Mouse (Mus musculus) cerebellum, adult 2 months (tissue): ENCODE measurements around the gene Zan. TPM values are rescaled to one million over a fixed set of nuclear protein-coding genes. Genes with fewer than 3 reads are reported as not detected.

Experiments
- DNase-seq, 2 experiments: peaks; one replicate each; pipeline ENCODE4 v3.0.0; 2021
- H3K27ac ChIP-seq: fragments of 200-500 bp; 2 replicates; pipeline ENCODE4 v1.5.1; 2012; ENCODE audit warnings: low read length, control low read depth, inconsistent platforms; ENCODE audit not compliant: insufficient read depth
- H3K27me3 ChIP-seq: fragments of 200-500 bp; 2 replicates; pipeline ENCODE4 v1.6.1; 2012; ENCODE audit warnings: inconsistent platforms, mild to moderate bottlenecking, low read length, moderate library complexity; ENCODE audit not compliant: control insufficient read depth, insufficient read depth
- H3K4me1 ChIP-seq: fragments of 200-500 bp; 2 replicates; pipeline ENCODE4 v1.6.1; 2011; ENCODE audit warnings: low read length; ENCODE audit not compliant: control insufficient read depth, insufficient read depth
- H3K4me3 ChIP-seq: fragments of 200-500 bp; replicated peaks from 2 replicates; pipeline ENCODE3; 2011; ENCODE audit warnings: mild to moderate bottlenecking, low read depth, low read length, control low read depth; ENCODE audit not compliant: insufficient read depth
- CTCF ChIP-seq: fragments of 200-500 bp; IDR thresholded peaks from 2 replicates; pipeline ENCODE4 v1.5.1; 2011; ENCODE audit warnings: low read depth, mild to moderate bottlenecking, control low read depth, low read length, moderate library complexity, borderline replicate concordance; ENCODE audit not compliant: insufficient read depth
- POLR2A ChIP-seq: fragments of 200-500 bp; IDR thresholded peaks from 2 replicates; pipeline ENCODE4 v1.6.1; 2011; ENCODE audit warnings: low read length, control low read depth, borderline replicate concordance; ENCODE audit not compliant: insufficient read depth
- WGBS: fragments of 180-500 bp; shearing (Covaris S2); methylation state at CpG from one replicate; pipeline ENCODE4 v1.1.7; 2018; 5-methylcytosine and 5-hydroxymethylcytosine counted together
- polyA plus RNA-seq: library from polyadenylated mRNA; depleted of rRNA; stranded (reverse); fragments of >200 nt; gene quantifications from 2 replicates; pipeline ENCODE4 v1.2.3, GENCODE M21; 2012

Gene Zan
- polyA plus RNA-seq, 1 experiment = 0.31 TPM

DNA sequence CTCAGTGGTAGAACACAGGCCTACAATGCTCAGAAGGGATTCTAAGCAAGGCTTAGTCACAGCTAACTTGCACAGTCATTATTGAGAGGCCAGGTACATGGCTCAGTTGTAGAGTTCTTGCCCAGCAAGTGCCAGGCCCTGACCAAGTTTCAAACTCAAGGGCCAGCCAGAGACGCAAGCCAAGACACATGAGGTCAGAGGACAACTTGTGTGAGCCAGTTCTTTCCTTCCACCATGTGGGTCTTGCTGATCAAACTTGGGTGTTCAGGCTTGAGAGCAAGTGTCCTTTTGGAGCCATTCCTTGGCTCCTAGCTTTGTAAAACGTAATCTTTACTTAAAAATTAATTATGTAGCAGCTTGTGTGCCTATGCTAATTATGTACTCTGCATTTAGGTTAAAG lies 72.8 kb downstream of the Zan start:
- Histone ChIP-seq H3K4me3 (no peak overlapping the region), H3K4me1 (no peaks in the 10 kb centered on the region), H3K27me3 (no peaks in the 10 kb centered on the region), H3K27ac (no peak overlapping the region)
- DNase-seq = no peak
- no peak for TF ChIP-seq POLR2A
- TF ChIP-seq CTCF = no peak
- WGBS = 81% methylated on average over 2 of the region's 2 CpGs

DNA sequence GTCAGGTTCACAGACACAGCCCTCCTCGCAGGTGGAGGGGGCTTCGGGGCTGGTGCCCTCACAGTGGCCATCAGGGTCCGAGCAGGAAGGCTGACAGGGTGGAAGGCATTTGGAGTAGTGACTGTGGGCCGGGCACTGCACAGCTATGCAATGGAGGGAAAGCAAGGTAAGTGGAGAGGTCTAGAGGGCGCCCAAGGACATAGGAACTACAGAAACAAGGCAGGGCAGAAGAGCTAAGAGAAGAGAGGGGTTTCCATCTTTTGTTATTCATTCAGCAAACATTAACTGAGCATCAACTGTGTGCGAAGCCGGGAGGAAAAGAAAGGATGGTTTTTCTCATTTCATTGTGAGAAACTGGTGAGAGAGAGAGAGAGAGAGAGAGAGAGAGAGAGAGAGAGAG lies 82.4 kb downstream of the Zan start:
- Histone ChIP-seq H3K4me3 (no peak overlapping the region), H3K4me1 (0 out of 2 replicates have a peak, but pooled peaks cover 6% of the 10 kb centered on the region), H3K27me3 (no peaks in the 10 kb centered on the region), H3K27ac (no peak overlapping the region)
- no peak for DNase-seq
- WGBS = 52% methylated on average over 7 of the region's 7 CpGs
- TF ChIP-seq POLR2A (no peak), CTCF (no peak)

GRCm38 (mm10) chr5:137391641-137392040 lies 85.2 kb downstream of the Zan start:
- Histone ChIP-seq H3K4me3 (no peak overlapping the region), H3K27ac (no peak overlapping the region), H3K4me1 (0 out of 2 replicates have a peak, but pooled peaks cover 6% of the 10 kb centered on the region), H3K27me3 (no peaks in the 10 kb centered on the region)
- 15% methylated on average over 8 of the region's 8 CpGs for WGBS
- TF ChIP-seq POLR2A (no peak), CTCF (no peak)
- DNase-seq = no peak

- Histone ChIP-seq H3K4me1 (peaks cover 6% of the 10 kb centered on the region; the same call in 1 of the 2 replicates), H3K27ac (no peak overlapping the region), H3K4me3 (no peak overlapping the region), H3K27me3 (no peaks in the 10 kb centered on the region)
- no peak for DNase-seq
- 85% methylated on average over 7 of the region's 7 CpGs for WGBS
- TF ChIP-seq POLR2A = no peak
- TF ChIP-seq CTCF = no peak
Observed at GRCm38 (mm10) chr5:137386712-137387111, 90.2 kb downstream of the Zan start.

GRCm38 (mm10) chr5:137383441-137383840 lies 93.4 kb downstream of the Zan start:
- TF ChIP-seq CTCF (no peak), POLR2A (no peak)
- H3K27ac ChIP-seq = no peak overlapping the region
- WGBS = 28% methylated on average over 7 of the region's 7 CpGs
- H3K27me3 ChIP-seq = no peaks in the 10 kb centered on the region
- no peak for DNase-seq
- H3K4me1 ChIP-seq = no peaks in the 10 kb centered on the region; the same call in 1 of the 2 replicates
- no peak overlapping the region for H3K4me3 ChIP-seq

- TF ChIP-seq POLR2A (no peak), CTCF (peak; percentile 69)
Observed at GRCm38 (mm10) chr5:137381152-137381551, 95.7 kb downstream of the Zan start.

GRCm38 (mm10) chr5:137377603-137378002 lies 99.3 kb downstream of the Zan start:
- 29% methylated on average over 11 of the region's 15 CpGs for WGBS
- no peak for TF ChIP-seq CTCF
- TF ChIP-seq POLR2A = no peak
- H3K27me3 ChIP-seq = no peaks in the 10 kb centered on the region
- H3K4me1 ChIP-seq = no peaks in the 10 kb centered on the region
- no peak overlapping the region for H3K4me3 ChIP-seq
- no peak for DNase-seq
- H3K27ac ChIP-seq = no peak overlapping the region

More at GRCm38 (mm10) chr5:137381152-137381551, 95.7 kb downstream of the Zan start:
- DNase-seq = peak; percentile 40 to 51
- WGBS = 61% methylated on average over 4 of the region's 4 CpGs
- Histone ChIP-seq H3K27me3 (no peaks in the 10 kb centered on the region), H3K4me3 (no peak overlapping the region), H3K4me1 (no peaks in the 10 kb centered on the region; the same call in 1 of the 2 replicates), H3K27ac (no peak overlapping the region)

DNA sequence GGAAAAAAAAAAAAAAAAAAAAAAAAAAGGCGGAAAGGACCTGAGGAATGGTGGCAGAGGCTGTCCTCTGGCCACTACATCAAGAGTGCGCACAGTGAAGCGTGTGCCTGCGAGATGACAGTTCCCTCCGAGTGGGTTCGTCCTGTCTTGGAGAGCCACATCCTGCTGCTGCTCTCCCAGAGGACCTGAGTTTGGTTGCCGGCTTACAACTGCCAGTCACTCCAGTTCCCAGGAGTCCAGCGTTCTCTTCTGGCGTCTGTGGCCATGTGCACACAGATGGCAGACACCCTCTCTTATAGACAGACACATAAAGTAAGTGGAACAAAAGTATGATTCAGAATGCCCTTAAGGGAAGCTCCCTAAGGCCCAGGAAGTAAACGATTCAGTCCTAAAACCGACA lies 99.7 kb downstream of the Zan start:
- no peak overlapping the region for H3K27ac ChIP-seq
- 16% methylated on average over 10 of the region's 11 CpGs for WGBS
- H3K4me3 ChIP-seq = no peak overlapping the region
- TF ChIP-seq CTCF (no peak), POLR2A (no peak)
- H3K27me3 ChIP-seq = no peaks in the 10 kb centered on the region
- DNase-seq = no peak
- no peaks in the 10 kb centered on the region for H3K4me1 ChIP-seq

DNA sequence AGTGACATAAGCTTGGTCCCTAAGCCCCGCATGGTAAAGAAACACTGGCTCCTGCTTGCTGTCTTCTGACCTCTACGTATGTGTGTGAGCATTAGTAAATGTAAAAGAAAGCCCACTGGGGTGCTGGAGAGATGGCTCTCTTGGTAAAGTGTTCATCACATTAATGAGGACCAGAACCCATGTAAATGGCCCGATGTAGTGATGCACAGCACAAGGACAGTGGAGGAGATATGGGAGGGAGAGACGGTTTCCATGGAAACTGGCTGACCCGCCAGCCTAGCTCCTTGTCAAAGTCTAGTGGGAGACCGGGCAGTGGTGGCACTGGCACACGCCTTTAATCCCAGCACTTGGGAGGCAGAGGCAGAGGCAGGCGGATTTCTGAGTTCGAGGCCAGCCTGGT lies 100.1 kb downstream of the Zan start:
- TF ChIP-seq CTCF (no peak), POLR2A (no peak)
- no peaks in the 10 kb centered on the region for H3K4me1 ChIP-seq
- H3K4me3 ChIP-seq = no peak overlapping the region
- WGBS = 27% methylated on average over 9 of the region's 9 CpGs
- no peak overlapping the region for H3K27ac ChIP-seq
- DNase-seq = no peak
- no peaks in the 10 kb centered on the region for H3K27me3 ChIP-seq
